Mouse (Mus musculus): ENCODE results near the gene Wwtr1. TPM values are rescaled to one million over a fixed set of nuclear protein-coding genes. Genes with fewer than 3 reads are reported as not detected.

Wwtr1 gene
- polyA plus RNA-seq, 1 experiment = 14.7 TPM

DNA sequence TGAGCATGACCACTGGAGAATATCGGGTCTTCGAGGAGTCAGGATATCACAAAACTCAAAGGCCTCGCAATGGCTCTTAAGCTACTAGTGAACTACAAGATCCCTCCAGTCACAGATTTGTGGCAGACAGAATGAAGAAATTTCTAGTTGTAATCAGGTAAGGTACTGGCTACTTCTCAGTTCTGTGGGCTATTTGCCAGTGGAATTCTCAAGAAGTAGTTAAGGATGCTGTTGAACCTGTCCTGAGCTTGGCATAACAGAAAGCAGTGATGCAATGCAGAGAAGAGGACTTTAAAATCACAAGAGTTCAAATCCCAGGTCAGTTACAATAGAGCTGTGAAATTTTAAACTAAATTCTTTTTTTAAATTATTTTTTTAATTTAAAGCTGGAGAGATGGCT lies 106.4 kb downstream of the Wwtr1 start:
- no peak for DNase-seq (ENCODE audit: extremely low spot score in 1 of 2, low spot score in 1 of 2)

GRCm38 (mm10) chr3:57466289-57466688 lies 109.4 kb downstream of the Wwtr1 start:
- DNase-seq (ENCODE audit: extremely low spot score in 1 of 2, low spot score in 1 of 2) = peak in 1 of 2 experiments; percentile 63

GRCm38 (mm10) chr3:57463302-57463701 lies 112.4 kb downstream of the Wwtr1 start:
- DNase-seq (ENCODE audit: extremely low spot score in 1 of 2, low spot score in 1 of 2) = no peak

- DNase-seq (ENCODE audit: extremely low spot score in 1 of 2, low spot score in 1 of 2) = no peak
These were observed 117.1 kb downstream of the Wwtr1 start for GRCm38 (mm10) chr3:57458652-57459051.

GRCm38 (mm10) chr3:57448445-57448844 lies 127.3 kb downstream of the Wwtr1 start:
- DNase-seq (ENCODE audit: extremely low spot score in 1 of 2, low spot score in 1 of 2) = peak; percentile 63 to 93

DNA sequence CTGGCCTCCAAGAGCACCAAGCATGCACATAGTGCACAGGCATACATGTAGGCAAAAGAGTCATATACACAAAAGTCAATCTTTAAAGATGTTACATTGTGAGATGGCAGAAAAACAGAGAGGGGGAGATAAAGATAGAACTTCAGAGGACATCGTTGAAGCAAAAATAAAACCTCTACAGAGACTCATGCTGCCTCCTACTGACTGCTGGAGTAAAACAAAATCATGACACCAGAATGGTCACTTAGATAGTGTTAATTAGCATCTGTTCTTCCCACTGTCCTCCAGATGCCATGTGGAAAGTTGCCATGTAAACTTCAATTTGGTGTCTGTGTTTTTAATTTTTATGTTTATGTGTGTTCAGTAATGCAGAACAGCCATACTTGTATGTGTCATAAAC lies 127.8 kb downstream of the Wwtr1 start:
- DNase-seq (ENCODE audit: extremely low spot score in 1 of 2, low spot score in 1 of 2) = peak in 1 of 2 experiments; percentile 6

- no peak for DNase-seq (ENCODE audit: extremely low spot score in 1 of 2, low spot score in 1 of 2)
These were observed 130.0 kb downstream of the Wwtr1 start for GRCm38 (mm10) chr3:57445706-57446105.

DNA sequence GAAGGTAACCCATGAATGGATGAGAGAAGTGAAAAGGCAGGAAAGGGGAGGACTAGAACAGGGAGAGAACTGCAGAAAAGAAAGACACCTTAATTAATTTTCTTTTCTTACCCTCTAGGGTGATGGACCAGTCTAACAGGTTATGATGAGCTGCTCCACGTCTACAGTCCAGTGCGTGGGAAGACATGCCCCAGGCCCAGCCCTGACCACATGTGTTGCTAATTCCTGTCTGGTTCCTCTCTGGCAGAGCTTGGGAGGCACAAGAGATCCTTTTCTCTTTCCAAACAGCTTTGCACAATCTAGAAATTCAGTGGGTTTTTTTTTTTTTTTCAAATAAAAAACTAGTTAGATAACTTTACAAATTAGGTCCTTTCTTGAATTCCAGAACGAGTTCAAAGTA lies 134.8 kb downstream of the Wwtr1 start:
- DNase-seq (ENCODE audit: extremely low spot score in 1 of 2, low spot score in 1 of 2) = no peak

DNA sequence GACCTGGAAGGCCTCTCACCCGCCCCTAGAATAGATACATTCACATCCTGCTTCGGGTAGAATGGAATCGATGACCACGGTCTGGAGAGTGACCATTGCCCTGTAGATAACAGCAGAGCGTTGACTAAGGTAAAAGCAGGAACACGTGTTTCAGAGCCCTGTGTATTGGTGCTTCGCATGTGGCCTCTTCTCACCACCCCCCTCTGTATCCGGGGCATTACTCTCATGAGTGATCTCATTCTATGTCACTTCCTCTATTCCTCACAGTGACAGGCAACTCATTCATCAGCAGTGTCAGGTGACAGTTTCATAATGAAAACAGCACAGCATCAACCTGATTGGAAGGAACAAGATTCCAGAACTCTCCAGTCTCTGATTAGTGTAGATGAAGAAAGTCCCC lies 140.3 kb downstream of the Wwtr1 start:
- DNase-seq (ENCODE audit: extremely low spot score in 1 of 2, low spot score in 1 of 2) = no peak

GRCm38 (mm10) chr3:57431706-57432105 lies 144.0 kb downstream of the Wwtr1 start:
- no peak for DNase-seq (ENCODE audit: extremely low spot score in 1 of 2, low spot score in 1 of 2)

GRCm38 (mm10) chr3:57429486-57429885 lies 146.2 kb downstream of the Wwtr1 start:
- DNase-seq (ENCODE audit: extremely low spot score in 1 of 2, low spot score in 1 of 2) = peak in 1 of 2 experiments; percentile 18

DNA sequence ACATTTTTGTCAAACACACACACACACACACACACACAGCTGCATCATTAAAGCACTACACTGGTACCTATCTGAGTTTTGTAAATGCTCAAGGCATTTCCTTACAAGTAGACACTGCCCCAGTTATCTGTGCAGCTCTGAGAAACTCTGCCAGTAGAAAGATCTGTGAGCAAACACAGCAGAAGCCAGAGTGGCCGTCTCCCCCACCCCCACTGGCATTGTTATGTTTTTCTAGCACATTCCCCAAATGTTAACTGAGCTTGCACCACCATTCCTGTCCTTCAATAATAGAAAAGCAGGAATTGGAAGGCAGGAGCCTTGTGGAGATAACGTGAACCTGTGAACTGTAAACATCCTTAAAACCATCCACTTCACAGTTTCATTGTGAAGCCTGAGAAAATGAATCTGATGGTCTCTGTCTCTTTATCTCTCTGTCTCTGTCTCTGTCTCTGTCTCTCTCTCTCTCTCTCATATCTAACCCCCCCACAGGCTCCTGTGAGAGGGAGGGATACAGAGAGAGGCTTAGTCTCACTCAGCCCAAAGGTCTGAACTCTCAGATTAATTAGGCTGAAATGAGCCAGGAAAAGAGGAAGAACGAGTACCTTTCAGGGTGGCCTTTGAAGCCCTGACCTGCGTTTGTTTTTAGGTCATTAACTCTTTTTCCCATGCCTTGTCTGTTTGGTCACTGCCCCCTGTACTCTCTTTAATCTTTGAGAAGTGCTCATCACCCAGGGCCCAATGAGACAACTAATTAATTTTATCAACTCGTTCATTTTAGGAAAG lies 146.8 kb downstream of the Wwtr1 start:
- DNase-seq (ENCODE audit: extremely low spot score in 1 of 2, low spot score in 1 of 2) = no peak

DNA sequence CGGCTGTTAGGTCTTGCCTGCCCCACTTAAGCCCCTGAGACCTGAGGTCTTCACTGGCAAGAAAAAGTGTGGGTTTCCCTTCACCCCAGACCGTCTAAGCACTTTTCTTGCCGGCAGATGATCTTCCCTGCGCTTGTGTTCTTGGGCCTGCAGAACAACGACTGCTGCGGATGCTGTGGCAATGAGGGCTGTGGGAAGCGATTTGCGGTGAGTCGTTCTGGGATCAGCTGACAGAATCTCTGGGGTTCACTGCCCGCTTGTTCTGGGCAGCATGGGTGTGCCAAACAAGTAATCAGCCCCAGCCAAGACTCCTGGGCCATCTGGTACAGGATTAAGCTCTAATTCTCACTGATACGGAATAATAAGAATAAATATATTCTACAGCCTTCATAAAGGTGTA lies 149.4 kb downstream of the Wwtr1 start:
- DNase-seq (ENCODE audit: extremely low spot score in 1 of 2, low spot score in 1 of 2) = no peak

DNA sequence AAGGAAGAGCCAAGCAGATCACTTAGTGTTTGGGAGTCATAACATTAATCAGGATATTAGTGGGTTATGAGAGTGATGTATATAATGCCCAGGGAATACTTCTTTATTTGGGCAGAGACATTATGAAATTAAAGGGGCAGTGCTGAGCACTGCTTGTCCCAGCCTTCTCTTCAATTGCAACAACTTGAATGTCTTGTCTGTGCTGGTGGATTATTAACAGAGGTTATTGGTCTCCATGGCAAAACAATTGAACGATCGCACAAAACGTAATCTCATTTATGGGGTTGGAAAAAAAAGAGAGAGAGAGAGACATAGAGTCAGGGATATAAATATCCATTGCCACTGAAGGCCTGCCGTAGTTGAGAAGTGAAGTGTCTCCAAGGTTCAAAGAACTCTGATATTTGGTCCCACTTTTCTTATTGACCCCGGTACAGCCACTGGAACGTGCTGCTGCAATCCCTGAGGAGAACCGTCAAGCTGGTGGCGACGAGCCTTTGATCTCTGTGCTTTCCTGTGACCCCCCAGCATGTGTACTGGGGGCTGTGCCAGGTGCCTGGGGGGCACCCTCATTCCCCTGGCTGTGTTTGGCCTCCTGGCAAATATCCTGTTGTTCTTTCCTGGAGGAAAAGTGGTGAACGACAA lies 150.5 kb downstream of the Wwtr1 start, which contains the start of gene Tm4sf4:
Gene Tm4sf4 (plus strand): TSS at position 226 of the 642 bp plus-strand sequence.
- no peak for DNase-seq (ENCODE audit: extremely low spot score in 1 of 2, low spot score in 1 of 2)

GRCm38 (mm10) chr3:57420660-57421059 lies 155.1 kb downstream of the Wwtr1 start:
- no peak for DNase-seq (ENCODE audit: extremely low spot score in 1 of 2, low spot score in 1 of 2)

GRCm38 (mm10) chr3:57420233-57420632 lies 155.5 kb downstream of the Wwtr1 start:
- no peak for DNase-seq (ENCODE audit: extremely low spot score in 1 of 2, low spot score in 1 of 2)

- DNase-seq (ENCODE audit: extremely low spot score in 1 of 2, low spot score in 1 of 2) = no peak
These were observed 164.2 kb downstream of the Wwtr1 start for GRCm38 (mm10) chr3:57411535-57411934.

Other genes with a start within 250 kb of the Wwtr1 start
- gene Tm4sf4, start 150.6 kb downstream of the Wwtr1 start, polyA plus RNA-seq (2012; rRNA removed) = not detected in 2 replicates
- gene Commd2, start 75.8 kb upstream of the Wwtr1 start, polyA plus RNA-seq (2012; rRNA removed) = 26.1 and 26.5 TPM in 2 replicates
- 0.99 and 1.2 TPM in 2 replicates for gene Ankub1, start 116.9 kb upstream of the Wwtr1 start, polyA plus RNA-seq (2012; rRNA removed)
- gene Rnf13, start 160.2 kb upstream of the Wwtr1 start, polyA plus RNA-seq (2012; rRNA removed) = 80.0 and 84.7 TPM in 2 replicates

Measured in frontal cortex, adult 2 months (tissue).